Mouse (Mus musculus): Measurements from ENCODE around the gene Scn1b.
A peak's percentile ranks its signal among the peaks of the same experiment; 100 is the strongest.

The Scn1b gene

DNA sequence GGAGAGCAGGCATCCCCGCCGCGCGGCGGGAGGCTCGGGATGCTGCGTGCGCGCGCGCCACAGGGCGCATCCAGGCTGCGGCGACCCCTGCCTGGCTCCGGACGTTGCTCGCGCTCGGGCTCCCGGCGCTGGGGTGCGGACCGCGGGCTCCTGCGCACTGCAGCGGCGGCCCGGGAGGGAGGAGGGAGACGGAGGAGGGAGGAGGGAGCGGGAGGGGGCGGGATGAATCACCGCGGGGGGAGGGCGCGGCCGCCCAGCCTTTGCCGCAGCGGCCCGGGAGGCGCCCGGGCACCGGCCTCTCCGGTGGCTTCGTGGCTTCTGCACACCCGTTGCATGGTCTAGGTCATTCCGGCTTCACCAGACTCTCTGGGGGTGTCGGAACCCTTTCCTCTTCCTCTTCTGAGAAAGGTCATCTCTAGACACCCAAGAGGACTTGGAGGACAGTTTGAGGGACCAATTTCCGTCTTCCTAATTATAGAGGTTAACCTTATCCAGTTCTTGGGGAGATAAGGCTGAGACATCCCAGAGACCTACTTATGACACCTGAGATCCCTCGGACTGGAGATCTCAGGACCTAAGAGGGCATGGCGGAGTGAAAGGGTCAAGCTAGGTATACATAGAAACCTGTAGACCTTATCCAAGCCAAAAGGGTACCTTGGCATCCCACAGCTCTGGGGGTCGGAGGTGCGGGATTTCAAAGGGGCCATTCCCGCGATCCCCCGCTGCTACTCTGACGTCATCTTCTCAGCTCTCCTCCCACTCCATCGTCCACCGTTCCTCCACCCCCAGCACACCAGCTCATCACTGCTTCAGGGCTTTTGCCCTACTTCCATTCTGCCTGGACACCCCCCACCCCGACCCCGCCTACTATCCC, at the start of gene Scn1b:
Scn1b (minus strand) TSS at position 153 of the 874 bp plus-strand sequence.
- peak; percentile 66 for DNase-seq (ENCODE audit: low read depth)

DNA sequence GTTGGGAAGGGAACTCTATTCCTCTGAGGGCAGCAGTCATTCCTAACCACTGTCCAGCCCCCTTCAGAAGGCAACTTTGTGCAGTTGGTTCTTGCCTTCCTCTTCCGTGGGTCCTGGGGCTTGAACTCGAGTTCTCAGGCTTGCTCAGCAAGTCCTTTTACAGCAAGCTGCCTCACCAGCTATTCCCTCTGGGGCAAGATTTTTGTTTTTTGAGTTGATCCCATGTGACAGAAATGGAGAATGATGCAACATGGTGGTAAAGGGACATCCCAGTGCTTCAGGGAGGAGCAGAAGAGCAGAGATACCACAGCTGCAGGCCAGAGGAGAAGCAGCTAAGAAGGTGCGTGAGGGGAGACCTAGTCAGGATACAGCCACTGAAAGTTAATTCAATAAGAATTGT, 48.3 kb upstream of the Scn1b start:
- DNase-seq (ENCODE audit: low read depth): no peak

DNA sequence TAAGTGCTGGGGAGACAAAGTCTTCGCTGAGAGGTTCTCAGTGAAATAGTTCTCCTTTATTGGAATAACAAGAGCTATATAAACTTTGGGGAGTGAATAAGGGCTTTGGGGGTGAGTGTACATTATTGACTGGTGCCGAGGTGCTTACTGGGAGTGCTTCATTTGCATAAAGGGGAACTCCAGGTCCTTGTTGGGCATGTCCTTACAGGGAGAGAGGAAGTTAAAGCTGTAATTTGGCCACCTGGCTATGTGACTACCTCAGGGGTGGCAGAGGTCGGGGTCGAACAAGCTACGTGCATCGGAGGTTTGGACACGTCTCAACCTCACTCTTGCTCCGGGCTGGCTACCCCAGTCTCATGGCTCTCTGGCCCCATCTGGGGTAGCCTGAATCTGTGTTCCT, 47.7 kb upstream of the Scn1b start:
- no peak for DNase-seq (ENCODE audit: low read depth)

DNA sequence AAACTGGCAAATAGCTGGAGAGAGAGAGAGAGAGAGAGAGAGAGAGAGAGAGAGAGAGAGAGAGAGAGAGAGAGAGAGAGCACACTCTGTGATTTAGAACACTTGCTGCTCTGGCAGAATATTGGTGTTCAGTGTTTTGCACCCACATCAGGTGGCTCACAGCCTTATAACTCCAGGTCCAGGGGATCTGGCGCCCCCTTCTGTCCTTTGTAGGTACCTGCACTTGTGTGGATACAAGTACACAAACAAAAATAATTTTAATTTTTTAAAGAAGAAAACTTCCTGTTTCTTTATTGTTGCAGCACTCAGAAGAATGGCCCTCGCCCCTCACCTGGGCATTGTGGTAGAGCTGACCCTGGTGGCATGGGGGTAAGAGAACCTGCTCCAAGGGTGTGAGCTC, 45.4 kb upstream of the Scn1b start:
- DNase-seq (ENCODE audit: low read depth): peak; percentile 84

DNA sequence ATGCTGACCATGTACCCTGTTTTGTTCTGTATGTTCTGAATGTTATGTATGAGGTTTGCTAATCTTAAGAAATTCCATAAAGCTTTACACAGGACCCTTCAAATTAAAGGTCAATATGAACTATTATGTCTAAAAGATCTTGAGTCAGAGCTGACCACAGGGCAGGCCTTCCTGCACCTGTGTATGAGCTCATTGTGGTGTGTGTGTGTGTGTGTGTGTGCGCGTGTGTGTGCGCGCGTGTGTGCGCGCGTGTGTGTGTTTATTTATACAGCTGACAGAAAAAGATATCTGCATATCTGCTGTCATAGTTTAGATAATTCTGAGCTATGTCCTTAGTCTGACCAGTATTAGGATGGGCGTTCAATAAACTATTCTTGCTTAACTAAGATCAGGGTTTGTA, 43.7 kb upstream of the Scn1b start:
- DNase-seq (ENCODE audit: low read depth): peak; percentile 60

DNA sequence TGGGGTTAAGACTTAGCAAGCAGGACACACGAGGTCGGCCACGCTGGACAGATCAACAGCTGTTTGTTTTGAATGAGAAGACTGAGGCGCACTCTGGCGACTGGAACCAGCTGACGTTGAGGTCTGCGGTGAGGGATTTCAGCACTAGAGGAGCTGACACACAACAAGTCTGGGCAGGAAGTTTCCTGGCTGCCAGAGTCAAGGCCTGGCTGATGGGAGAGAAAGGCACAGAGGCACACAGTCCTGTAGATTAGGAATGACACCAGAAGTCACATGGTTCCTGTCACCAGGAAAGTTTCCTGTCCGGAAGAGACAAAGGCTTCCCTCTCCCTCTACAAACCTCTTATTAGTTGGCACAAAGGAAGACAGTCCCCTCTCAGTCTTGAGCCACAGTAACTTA, 41.6 kb upstream of the Scn1b start:
- DNase-seq (ENCODE audit: low read depth): peak; percentile 90

DNA sequence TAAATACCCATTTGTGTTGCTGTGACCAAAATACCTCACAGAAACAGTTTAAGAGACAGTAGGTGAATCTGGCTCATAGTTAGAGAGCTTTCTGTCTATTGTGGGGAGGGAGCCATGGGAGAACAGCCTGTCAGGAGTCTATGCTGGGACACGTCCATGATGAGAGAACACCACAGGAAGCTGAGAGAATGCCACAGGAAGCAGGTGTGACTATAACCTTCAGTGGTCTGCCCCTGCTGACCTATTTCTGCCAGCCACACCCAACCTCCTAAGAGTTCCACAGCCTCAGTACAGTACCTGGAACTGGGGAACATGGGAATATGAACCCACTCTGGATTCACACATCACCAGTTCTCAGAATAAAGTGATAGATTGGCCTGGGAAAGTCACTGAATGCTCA, 37.9 kb upstream of the Scn1b start:
- peak; percentile 55 for DNase-seq (ENCODE audit: low read depth)

DNA sequence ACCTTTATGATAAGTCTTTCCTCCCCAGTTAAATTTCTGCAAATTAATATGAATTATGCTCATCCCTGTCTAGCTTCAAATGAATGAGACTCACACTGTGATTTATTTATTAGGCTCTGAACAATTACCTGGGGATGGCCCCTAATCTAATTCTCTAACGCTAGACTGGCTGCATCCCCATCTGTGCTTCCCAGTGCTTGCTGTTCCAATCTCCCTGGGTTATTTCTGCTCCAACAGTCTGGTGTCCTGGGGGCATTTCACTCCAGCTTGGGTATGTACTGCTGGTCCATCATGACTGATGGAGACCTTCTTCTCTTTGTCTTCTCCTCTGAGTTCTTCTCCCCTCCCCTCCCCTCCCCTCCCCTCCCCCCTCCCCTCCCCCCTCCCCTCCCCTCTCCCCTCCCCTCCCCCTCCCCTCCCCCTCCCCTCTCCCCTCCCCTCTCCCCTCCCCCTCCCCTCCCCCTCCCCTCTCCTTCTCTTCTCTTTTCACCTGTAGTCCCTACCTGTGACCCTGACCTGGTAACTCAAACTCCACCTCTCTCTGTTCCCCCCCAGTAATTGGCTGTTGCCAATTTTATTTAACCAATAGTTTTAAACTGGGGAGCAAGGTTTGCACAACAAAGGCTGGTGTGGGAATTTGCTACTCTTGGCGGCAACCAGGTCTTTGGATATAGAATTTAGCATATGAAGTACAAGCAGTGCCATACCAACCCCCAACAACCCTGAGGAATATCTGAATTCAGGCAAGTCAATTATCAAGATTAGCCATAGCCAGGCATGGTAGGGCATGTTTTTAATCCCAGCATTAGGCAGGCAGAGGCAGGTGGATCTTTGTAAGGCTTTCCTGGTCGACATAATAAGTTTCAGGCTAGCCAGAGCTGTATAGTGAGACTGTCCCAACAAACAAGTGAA, 37.1 kb upstream of the Scn1b start:
- no peak for DNase-seq (ENCODE audit: low read depth)

DNA sequence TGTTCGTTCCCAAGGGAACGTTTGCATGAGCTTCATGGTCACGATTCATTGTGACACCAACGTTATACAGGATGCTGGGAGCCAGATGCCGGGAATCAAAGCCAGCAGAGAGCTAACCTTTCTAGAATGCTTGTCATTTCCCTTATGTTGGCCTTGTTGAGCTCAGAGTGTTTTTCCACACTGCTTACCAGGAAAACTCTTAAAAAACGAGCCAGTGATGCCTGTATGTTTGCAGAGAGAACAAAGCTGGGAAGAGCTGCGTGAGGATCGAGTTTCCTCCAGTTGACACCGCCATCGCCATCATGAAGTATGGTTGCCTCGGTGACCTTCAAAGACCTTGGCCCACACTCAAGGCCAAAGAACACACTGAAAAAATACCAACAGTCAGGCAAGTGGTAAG, 35.5 kb upstream of the Scn1b start:
- no peak for DNase-seq (ENCODE audit: low read depth)

DNA sequence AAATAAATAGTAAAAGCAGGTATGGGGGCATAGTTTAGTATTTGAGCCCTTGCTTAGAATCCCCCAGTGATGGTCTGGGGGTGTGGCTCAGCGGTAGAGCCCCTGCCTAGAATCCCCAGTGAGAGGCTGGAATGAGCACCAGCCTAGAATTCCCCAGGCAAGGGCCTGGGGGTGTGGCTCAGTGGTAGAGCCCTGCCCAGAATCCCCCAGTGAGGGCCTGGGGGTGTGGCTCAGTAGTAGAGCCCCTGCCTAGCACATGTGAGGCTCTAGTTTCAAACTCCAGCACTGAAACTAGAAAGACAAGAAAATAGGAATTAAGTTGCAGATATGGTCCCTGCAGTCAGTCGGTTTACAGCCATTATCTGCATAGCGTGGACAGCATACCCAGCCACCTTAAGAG, 35.0 kb upstream of the Scn1b start:
- DNase-seq (ENCODE audit: low read depth): no peak

DNA sequence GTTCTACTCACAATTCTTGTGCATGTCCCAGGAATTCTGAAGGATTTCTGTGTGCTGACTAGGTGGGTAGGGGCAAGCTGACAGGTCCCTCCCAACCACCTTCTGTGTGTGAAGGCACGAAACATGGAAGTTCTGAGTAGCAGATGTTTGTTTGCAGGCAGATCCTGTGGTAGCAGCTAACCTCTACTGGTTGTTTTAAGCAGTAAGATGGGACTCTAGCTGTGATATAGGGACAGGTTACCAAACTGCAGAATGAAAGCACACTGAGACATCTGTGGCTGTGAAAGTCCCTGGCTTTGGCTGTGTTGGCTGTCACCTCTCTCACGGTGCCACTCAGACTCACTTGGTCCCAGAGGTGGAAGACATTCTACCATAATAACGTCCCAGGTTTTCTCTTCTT, 34.4 kb upstream of the Scn1b start:
- DNase-seq (ENCODE audit: low read depth): no peak

DNA sequence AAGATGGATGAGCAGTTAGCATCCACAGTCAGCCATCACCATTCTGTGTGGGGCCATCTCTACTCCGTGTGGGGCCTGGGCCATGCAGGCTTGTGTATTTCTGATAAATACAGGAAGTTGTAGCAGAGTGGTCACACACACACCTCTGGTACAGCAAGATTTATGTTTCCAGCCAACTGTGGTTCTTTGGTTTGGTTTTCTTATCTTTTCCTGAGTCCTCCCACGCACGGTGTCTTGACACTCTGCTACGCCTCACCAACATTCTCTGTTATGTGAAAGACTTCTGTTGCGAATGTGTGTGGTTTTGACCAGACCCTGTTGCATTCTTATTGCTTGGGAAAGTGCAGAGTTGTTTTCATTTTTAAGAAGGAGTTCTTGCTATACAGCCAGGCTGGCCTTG, 34.0 kb upstream of the Scn1b start:
- peak; percentile 96 for DNase-seq (ENCODE audit: low read depth)

DNA sequence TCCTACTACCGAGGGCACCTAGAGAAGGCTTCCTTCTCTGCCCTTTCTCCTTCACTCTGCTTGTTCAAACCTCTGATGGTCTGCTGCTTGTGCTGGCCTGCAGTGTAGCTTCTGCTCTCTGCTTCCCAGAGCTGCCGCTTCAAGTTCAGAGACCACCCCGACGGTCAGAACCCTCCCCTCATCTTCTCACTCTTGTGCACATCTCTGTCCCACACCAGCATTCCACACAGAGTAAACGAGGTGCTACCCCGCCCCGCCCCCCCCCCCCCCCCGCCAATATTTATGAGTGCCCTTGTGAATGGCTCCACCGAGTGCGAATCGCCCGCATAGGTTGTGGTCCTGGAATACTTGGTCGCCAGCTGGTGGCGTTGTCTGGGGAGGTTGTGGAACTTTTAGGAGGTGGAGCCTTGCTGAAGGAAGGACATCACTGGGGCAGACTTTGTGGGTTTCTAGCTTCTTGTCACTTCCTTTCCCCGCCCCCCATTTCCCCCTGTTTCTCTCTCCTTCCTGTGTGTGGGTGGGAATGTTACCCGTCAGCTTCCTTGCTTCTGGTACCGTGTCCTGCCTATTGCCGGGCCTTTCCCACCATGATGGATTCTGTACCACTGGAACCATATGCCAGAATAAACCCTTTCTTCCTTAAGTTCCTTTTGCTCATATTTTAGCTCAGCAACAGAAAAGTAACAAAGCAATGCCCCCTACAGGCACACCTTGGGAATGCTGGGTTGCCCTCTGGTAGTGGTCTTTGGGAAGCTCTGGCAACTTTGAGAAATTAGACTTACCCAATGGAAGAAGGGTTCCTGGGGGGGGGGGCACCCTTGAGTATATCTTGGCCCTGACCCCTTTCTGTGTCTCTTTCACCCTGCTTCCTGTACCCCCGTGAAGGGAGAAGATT, 29.5 kb upstream of the Scn1b start:
- DNase-seq (ENCODE audit: low read depth): peak; percentile 82

DNA sequence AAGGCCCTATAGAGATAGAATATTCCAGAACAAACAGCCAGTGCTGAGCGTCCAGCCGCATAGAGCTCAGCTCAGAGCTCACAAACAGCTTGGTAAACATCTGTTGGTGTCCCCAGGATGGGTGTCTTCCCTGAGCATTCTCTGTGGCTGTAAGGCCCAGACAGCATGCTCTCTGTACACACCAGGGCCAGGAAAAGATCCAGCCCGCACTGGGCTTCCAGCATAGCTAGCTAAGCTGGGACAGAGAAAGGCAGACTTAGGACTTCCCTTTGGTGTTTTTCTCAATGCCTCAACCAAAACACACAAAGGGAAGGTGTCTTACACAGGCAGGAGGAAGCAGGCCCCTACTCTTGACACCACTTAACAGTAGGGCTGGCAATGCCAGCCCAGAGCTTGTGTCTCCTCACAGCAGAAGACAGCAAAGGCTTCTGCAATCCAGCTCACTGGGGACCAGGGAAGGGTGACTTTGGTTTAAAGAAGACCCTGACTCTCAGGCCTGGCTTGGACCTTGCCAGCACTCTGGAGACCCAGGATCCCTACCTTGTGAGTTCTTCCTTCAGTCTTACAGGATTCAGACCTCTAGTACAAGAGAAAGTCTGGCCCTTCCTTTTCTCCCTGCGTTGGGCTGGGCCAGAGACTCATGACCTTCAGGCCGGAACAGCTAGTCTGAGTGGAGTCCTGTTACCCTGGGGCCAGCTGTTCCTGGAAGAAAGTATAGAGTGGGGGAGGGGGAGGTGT, 28.7 kb upstream of the Scn1b start, which contains the start of gene Gramd1a:
Gramd1a (minus strand) TSS at position 601 of the 738 bp plus-strand sequence.
- DNase-seq (ENCODE audit: low read depth): peak; percentile 49

DNA sequence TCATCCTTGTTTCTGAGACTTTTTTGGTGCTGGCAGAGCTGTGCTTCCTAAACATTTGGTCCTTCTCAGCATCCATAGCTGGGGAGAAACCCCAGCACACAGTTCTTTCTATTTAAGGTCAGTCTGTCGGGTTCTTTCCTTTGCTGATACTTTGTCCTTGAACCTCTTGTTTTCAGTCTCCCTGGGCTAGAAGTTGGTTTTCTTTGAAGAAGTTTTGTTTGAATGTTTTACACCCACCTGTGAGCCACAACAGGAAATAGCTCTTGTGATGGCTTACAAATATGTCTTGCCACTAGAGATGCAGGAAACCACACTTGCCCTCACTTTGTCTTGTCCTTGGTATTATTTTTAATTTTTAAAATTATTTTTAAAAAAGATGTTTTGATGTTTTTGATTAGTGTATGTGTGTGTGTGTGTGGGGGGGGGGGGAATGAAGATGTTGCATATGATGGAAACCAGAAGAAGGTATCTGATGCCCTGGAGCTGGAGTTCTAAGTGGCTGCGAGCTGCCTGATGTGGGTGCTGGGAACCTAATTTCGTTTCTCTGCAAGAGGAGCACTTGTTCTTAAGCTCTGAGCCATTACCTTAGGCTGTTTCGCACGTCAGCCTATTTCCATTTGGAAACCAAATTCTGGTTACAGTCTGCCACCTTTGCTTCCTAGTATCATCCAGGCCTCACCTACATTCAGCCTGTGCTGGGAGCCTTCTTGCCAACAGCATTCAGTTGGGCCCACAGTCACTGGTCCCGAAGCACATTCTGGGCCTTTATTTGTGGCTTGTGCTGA, 26.9 kb upstream of the Scn1b start:
- no peak for DNase-seq (ENCODE audit: low read depth)

DNA sequence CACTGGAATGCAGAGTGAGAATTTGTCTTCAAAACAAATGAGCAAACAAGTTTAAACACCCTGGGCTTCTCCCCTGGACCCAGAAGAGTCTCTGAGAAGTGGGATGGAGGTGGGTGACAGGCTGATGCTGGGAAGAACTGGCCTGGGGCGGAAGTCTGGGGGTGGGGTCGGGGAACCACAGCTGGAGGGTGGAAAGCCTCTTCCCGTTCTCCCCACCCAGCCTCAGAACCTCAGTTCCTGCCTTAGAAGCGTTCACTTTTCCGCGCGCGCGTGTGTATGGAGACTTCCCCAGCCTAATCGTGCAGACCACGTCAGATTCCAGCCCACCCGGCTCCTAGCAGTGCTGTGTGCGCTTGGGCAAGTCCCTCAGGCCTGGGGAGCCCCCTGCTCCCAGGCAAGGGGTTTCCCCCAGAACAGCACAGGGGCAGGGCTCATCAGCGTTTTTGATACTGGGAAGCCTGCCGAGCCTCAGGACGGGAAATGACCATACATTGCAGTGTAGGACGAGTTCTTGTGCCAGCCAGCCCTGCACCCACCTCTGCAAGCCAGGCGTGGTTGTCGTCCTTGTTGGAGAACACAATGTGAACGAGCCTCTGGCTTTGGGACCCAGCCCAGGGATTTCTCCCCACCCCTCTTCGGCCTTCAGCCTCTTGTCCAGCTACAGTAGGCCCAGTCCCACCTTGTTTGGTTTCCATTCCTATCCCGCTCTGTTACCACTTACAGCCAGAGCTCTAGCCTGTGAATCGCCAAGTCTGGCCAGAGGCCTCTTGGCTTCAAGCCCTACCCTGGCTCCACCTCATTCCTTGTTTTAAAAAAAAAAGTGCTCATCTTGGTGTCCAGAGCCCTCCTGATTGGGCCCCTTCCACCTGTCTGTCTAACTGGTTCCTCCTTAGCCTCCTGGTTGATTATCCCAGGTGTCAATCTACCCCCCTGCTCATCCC, 24.8 kb upstream of the Scn1b start:
- DNase-seq (ENCODE audit: low read depth): peak; percentile 86

DNA sequence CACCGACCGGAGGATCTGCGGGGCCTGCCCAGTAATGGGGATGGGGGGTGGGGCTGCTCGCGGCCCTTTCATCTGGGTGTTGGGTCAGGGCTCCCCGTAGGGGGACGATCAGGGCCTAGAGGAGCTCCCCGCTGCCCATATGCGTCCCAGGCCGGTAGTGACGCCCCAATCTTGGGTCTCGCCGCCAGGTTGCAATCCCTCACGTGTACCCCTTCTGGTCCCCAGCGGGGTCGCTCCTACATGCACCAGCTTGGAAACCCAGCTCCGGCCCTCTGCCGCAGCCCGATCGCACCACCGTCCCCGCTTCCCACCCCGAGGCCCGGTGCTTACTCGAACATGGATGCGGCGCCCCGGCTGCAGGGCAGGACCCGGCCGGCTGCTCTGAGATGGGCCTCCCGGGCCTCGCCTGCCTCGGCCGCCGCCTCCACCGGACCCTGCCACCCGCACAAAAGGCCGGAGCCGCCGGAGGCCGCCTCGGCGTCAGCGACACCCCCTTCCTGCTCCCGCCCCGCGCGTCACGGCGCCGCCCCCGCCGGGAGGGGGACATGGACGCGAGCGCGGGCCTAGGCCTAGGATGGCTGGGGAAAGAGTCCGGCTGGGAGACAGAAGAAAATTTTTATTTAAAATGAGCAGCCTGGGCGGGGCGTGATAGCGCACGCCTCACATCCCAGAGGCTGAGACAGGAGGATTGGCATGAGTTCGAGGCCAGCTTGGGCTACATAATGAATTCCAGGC, 23.9 kb upstream of the Scn1b start:
- peak; percentile 90 for DNase-seq (ENCODE audit: low read depth)

DNA sequence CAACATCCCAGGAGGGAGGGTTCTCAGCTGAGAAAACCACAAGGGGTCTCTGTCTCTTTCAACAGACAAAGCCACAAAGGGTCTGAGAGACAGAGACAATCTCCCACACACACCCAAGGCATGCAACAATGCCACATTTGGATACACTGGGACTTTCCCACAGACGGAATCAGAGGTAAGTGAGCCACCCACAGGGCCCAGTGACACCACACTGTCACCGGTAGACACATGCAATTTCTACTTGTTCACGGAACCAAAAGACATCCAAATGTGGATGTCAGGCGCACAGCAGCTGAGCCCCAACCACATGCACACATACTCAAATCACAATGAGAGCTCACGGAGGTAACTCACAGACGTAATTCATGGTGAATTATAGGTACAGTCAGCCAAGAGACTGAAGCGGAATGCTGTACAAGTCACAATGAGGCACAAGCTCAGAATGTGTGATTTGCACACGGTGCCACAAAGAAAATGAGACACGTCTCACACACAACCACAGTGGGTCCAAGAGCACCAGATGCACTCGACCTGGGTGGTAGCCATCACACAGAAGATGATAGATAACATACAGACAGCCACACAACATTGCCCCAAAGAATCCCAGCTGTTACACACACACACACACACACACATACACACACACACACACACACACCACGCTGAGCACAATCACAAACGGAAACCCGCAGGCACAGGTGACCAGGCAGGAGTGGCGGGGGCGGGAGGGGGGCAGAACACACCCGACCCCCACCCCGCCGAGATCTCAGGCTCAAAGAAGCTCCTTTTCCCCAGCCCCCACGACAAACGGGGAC, 23.2 kb upstream of the Scn1b start:
- DNase-seq (ENCODE audit: low read depth): peak; percentile 67
